Mouse (Mus musculus) forebrain, embryonic 13.5 days (tissue): ENCODE data around the gene Syt9. TPM values are rescaled to one million over a fixed set of nuclear protein-coding genes. Genes with fewer than 3 reads are reported as not detected.

Experiments used
- polyA plus RNA-seq: library from polyadenylated mRNA; unstranded; fragments of >200 nt; fragmentation: Nextera tagmentation; extraction: Ambion mirVana; gene quantifications from 2 replicates; pipeline ENCODE4 v1.2.1, GENCODE M21; 2015

The Syt9 gene
- polyA plus RNA-seq, 1 experiment from 2014 or later, result 4.6 TPM

Other genes with a start within 250 kb of the Syt9 start
- gene Olfr715, start 239.6 kb upstream of the Syt9 start, polyA plus RNA-seq, result not detected in 2 replicates
- gene Olfr716, start 232.4 kb upstream of the Syt9 start, polyA plus RNA-seq, result not detected in 2 replicates
- not detected in 2 replicates for gene Nlrp14, start 203.7 kb upstream of the Syt9 start, polyA plus RNA-seq
- not detected in 2 replicates for gene Rbmxl2, start 161.3 kb upstream of the Syt9 start, polyA plus RNA-seq
- 1.8 and 1.9 TPM in 2 replicates for gene Olfml1, start 196.7 kb downstream of the Syt9 start, polyA plus RNA-seq
- 1.1 and 1.3 TPM in 2 replicates for gene Ppfibp2, start 224.5 kb downstream of the Syt9 start, polyA plus RNA-seq